Mouse (Mus musculus) right cerebral cortex, adult 18-20 months (tissue): ENCODE data around the gene Mib2.
"Not testable (repeated sequence)": the region's sequence is repeated elsewhere in the genome, so short reads cannot be mapped to it uniquely, and the experiment has no call there.

Experiments used
- DNase-seq: peaks from one replicate; pipeline ENCODE4 v3.0.0; 2022; ENCODE audit warnings: mixed read lengths

Mib2 gene

DNA sequence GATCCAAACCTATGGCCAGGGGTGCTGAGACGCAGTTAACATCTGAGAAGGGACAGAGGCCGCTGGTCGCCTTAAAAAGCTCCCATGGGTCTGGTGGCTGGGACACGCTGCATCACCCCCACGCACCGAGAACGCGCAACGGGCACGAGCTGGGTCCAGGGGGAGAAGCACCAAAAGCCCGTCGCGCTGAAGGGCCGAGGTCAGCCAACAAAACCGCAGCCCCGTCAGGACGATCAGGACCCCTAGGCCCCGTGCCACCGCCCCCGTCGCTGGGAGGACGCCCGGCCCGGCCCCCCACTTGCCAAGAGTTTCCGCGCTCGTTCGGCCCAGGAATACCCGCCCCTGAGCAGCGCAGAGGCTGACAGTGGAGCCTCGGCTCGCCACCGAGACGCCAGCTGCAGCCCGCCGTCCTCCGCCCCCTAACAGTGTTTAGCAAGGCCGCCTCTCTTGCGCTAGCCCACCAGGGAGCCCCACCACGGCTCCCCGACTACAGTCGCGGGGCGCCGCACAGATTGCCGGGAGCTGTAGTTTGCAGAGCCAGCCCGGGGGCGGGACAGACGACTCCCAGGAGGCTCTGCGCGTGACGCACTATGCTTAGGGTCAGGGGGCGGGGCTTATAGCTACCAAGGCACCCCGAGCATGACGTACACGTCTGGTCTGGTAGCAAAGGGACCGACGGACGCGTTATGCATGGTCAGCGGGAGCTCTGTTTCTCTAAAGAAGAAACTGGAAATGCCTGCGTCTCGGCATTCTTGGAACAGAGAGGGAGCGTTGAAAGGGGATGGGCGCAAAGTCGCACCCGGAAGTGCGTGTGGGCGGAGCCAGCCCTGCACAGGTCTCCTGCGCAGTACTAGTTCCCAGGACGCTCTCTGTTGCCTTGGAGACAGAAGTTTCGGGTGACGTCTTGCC, at the start of gene Mib2:
Gene Mib2 (minus strand): TSS at position 510 of the 909 bp plus-strand sequence.
- DNase-seq, result peak; percentile 98

DNA sequence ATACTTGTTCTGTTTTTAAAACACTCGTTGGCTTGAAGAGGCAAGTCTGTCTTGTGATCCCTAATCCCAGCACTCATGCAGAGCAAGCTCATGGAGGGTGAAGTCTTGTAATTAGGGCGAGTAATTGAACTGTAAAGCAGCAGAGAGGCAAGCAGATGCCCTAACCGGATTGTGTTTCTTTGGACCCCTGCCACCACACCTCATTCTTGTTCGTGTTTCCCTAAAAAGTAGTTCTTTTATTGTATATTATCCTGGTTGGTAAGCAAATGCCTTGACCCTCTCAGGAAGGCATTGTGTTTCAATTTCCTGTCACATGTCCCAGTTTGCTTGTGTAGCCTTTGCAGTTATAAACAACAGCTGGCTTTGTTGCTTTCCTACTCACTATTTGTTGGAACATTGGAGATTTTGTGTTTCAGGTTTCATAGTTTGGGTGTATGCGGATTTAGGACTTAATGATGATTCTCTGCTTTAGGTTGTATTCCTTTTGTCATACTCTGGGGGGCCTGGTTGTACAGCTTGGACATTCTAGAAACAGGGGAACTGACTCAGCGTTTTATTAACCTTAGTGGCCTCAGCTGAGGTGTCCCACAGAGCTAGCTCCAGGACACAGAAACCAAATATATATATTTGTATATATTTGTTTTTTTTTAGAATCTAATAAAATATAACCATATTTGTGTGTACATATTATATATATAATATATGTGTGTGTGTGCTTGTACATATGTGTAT, 41.7 kb upstream of the Mib2 start:
- no peak for DNase-seq

DNA sequence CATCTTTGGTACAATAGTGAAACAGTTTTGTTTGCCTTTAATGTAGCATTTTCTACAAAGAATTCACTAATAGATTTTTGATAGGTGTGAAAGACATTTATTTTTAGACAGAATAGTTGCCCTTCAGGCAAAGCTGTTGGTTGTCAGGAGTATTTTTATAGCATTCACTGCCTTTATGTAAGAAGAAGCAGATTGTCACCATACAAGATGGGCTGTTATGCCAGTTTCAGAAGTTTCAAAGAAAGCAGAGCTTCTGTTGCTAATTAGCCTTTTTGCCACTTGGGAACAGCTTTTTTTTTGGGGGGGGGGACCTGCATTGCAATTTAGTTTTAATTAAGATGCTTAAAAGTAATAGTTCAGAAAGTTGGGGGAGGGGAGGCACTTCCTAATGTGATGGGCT, 40.0 kb upstream of the Mib2 start:
- no peak for DNase-seq

DNA sequence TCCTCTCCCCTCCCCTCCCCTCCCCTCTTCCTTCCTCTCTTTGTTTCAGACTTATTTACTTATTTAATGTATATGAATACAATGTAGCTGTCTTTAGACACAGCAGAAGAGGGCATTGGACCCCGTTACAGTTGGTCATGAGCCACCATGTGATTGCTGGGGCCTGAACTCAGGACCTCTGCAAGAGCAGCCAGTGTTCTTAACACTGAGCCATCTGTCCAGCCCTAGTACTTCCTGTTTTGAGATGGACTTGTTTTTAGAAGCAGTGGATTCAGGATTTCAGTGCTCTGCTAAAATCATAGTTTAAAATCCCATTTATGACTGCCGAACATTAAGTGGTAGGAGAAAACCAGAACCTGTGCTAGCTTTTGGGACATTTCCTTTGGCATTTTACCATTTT, 39.6 kb upstream of the Mib2 start:
- no peak for DNase-seq

DNA sequence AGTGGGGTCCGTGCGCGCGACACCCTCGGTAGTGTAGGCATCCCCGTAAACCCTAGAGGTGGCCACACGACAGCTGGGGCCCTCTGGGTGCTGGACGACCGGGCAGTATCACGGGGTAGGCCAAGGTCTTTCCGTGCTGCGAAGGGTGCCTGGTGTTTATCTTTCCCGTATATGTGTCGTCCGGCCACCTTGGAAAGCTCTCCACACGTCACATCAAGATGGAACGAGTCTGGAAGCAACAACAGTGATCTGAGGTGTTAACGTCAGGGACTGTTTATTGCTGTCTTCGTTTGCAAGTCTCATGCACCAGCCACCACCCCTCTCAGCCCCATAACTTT, 36.6 kb upstream of the Mib2 start:
- DNase-seq, result no peak

DNA sequence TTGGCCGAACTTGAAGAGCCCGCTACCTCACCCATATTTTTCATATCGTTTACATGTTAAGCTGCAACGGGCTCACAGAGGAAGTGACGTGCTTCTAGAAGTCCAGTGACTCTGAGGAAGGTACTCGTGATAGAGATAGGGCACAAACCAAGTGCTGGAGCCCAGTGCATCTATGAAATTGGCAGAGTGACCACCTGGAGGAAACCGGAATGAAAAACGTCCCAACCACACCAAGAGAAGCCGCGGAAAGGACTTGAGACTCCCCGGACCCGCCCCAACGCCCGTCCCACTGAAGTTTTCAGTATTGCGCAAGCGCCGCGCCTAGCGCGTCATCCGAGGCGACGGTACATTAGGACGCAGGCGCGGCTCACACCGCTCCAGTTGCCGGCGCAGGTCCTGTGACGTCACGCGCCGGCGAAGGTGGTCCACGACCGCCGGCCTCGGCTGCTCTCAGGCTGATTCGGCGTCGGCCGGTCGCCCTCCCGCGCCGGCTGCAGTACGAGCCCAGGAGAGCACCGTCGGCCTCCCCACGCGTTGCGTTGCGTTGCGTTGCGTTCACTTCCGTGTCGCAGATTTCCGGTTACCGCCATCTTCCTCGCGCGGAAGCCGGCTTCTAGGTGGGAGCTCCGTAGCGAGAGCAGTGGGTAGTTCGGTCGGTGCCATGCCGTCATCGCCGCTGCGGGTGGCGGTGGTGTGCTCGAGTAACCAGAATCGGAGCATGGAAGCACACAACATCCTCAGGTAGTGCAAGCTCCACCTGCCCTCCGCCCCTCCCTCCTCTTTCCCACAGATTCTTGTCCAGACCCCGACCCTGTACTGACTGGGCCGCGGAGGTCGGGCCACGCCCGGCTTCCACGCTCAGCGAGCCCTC, 36.0 kb upstream of the Mib2 start, which contains the start of gene Ssu72:
Gene Ssu72 (plus strand): TSS at position 80 of the 871 bp plus-strand sequence.
- DNase-seq, result peak; percentile 95

DNA sequence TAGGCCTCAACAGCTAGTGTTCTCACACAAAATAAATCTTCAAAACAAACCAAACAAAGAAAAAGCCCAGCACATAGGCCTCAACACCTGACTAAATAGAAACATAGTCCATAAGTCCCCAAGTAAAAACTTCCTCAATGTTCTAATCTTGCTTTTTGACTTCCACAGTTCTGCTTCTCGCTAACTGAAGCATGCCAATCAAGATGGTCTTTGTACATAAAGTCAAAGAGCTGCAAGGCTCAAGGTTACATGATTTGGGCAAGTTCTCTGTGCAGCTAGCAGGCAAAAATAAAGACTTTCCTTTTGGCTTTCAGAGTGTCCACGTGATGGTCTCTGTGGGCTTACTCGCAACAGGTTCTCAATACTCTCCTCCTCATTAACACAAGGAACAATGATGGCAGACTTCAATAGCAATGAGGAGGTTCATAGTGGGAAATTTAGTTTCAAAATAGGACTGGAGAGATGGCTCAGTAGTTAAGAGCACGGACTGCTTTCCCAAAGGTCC, 34.5 kb upstream of the Mib2 start:
- DNase-seq, result no peak

DNA sequence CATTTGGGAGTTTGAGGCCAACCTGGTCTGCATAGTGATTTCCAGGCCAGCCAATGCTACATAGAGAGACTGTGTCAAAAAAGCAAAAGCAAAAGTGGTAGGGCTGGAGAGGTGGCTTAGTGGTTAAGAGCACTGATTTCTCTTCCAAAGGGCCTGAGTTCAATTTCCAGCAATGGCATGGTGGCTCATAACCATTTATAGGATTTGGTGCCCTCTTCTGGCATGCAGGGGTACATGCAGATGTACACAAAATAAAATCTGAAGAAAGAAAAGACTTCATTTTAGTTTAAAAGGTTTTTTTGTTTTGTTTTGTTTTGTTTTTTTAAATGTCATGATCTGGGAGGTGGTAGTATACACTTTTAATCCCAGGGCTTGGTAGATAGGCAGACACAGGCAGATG, 31.4 kb upstream of the Mib2 start:
- DNase-seq, result no peak

DNA sequence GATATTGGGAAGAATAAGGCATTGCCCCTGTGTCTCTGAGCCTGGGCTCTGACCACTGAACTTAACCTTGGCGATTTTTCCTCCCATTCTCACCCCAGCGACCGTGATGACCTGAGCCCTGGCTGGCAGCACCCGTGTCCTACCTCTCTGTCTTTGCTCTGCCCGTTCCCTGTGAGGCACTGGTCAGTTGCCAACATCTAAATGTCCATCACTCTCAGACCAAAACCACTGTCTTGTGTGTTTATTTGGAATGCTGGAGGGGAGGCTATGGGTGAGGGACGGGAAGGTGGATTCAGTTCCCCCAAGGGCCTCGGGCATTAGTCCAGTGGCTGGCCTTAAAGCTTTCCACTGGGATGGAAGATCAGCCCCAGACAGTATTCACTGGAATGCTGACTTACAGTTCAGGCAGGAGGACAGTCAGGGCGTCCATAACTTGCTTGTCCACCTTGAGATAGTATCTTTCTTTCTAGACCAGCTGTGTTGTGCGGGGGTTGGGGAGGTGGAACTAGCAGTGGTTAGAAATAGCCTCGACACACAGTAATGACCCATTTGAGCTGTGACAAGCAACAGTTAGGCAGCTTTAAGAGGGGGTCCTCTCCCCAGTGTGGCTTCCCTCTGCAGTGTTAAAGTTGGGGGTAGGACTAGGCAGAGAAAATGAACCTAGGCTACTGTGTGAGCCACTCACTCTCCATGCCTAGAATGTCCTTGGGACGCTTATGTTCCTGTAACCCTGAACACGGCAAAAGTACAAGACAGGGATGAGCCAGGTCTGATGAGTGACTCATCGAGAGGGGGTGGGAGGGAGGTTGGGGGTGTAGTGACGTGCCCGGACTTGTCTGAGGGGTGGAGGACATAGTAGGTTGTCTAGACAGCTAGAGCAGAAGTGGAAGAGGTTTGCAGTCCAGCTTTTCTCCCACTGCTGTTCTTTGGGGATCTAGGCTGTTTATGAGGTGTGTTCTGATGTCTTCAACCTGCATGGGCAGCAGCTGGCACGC, 27.6 kb upstream of the Mib2 start:
- DNase-seq, result peak; percentile 34

DNA sequence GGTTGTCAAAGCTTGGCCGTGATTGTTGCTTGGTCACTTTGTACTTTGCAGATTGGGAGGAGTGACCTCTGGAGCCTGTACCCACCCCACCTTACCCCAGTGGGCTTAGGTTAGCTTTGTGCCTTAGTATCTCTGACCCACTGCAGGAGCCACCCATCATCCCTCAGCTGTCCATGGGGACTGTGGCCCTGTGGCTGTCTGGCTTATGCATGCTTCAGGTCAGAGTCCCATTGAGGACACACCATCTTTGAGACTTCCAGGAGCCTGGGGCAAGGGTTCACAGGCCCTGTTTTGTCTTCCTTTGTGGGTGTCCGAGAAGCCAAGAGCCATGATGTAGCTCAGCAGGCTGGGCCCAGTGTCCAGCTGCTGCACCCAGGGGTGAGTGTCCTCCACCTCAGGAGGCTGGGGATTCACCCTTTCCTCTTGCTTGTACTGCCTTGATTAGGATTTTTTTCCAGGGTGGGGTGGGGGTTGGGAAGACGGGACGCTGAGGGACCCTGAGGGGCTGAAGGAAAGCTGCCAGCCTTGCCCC, 26.6 kb upstream of the Mib2 start:
- DNase-seq, result no peak

DNA sequence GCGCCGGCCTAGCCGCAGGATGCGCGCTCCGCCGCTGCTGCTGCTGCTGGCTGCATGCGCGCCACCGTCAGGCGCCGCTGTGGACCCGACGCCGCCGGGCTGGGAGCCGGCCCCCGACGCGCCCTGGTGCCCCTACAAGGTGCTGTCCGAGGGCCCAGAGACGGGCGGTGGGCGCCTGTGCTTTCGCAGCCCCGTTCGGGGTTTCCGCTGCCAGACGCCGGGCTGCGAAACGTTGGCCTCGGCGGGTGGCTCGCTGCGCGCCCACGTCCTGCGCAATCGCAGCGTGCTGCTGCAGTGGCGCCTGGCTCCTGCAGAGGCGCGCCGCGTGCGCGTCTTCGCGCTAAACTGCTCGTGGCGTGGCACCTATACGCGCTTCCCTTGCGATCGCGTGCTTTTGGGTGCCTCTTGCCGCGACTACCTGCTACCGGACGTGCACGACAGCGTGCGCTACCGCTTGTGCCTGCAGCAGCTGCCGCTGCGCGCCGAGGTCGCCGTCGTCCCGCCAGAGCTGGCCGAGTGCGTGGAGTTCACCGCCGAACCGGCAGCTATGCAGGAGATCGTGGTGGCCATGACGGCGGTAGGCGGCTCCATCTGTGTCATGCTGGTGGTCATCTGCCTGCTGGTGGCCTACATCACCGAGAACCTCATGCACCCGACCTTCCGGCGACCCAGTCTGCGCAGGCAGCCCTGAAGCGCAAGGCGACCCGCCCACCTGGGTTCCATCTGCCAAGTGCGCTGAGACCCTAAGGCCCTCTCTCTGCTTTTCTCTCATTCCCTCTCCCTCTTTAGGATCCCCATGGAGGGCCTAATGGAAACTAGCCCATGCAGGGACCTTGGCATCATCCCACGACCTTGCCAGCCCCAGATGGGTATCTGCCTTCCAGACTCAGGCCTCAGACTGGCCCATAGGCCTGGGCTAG, 25.7 kb upstream of the Mib2 start:
- DNase-seq, result peak; percentile 87

DNA sequence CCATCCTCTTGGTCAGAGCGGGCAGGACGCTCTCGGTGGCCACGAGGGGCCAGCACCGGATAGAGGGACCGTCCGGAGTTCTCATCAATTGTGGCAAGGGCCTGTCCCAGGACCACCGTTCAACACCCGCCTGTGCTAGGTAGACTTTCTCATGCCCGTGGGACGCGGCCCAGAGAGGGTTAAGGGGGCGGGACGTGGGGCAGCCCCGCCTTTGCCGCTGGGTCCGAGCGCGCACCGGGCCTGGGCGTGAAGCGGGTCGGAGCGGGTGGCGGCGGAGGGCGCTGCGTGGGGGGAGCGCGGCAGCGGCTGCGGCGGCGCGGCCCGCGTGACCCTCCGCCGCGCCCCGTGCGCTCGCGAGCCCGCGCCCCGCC, 25.1 kb upstream of the Mib2 start, which contains the start of gene Fndc10:
Gene Fndc10 (plus strand): TSS at position 232 of the 371 bp plus-strand sequence.
- peak; percentile 86 for DNase-seq

DNA sequence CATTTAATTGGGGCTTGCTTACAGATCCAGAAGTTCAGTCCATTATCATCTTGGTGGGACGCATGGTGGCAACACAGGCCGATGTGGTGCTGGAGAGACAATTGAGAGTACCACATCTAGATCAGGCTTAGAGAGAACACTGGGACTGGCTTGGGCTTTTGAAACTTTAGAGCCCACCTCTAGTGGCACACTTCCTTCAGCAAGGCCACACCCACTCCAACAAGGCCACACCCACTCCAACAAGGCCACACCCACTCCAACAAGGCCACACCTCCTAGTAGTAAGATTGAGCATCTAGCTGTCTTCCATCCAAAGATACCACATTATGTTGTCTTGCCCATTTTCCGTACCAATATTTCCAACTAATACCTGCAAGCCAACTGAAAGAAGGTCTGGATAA, 23.4 kb upstream of the Mib2 start:
- no peak for DNase-seq

DNA sequence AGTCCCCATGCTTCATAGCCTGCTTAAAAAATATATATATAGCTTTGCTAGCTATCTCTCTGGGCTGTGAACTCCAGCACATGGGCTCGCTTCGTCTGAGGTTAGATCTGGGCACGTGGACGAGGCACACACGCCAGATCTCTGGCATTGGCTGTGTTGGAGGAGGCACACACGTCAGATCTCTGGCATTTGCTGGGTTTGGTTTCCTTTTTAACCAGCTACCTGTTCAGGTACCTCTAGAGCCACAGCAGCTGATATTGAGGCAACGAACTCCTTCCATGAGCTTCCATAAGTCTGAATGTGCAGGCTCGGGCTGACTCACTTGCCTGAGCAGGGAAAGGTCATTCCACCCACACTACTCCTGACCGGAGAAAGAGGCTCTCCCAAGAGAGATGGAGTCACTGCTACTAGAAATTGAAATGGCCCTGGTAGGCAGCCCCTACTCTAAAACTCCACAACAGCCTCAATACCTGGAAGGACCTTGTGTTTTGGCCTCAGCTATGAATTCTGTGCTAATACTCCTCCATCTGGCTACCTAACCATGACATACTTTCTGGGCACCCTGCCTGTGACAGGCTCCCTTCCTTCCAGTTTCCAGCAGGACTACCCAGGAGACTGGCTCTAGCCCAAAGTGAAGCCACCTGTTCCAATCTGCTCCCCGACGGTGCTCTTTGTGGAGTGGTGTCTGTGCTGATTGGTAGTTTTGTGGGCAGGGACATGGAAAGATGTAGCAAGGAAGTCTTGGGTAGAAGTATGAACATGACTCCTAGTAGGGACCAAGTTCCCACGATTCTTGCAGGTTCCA, 21.8 kb upstream of the Mib2 start:
- no peak for DNase-seq

DNA sequence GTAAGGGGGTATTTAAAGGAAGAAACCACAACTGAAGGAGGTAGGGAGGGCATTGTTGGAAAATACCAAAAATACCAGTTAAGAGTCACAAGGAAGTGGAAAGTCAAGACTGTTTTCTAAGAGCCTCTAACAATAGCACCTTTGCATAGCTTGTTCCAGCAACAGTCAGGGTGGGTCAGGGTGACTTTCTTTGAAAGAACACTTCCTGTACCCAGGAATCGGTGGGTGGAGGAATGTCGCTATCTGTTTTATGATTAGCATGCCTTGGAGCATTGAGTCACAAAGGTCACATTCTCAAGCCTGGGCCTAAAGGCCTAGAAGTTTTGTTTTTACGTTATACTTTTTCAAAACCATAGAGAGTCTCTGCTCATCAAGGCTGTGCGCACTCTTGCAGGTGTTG, 18.8 kb upstream of the Mib2 start:
- not testable (repeated sequence) for DNase-seq

DNA sequence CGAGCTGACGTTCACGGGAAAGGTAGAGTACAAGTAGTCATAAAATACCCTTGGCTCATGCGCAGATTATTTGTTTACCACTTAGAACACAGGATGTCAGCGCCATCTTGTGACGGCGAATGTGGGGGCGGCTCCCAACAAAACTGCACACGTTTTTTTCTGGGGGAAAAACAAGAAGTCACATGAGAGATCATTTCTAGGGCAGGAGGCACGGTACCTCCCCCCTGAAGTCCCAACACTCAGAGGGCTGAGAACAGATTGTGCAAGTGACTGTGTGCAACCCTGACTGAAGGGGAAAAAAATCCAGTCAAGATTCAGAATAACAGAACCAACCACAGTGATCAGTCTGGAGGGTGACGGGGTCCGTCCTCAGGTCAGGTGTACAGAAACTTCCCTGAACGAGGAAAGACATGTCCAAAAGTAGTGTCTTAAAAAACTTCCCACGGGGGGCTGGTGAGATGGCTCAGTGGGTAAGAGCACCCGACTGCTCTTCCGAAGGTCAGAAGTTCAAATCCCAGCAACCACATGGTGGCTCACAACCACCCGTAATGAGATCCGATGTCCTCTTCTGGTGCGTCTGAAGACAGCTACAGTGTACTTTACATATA, 14.8 kb upstream of the Mib2 start:
- not testable (repeated sequence) for DNase-seq

DNA sequence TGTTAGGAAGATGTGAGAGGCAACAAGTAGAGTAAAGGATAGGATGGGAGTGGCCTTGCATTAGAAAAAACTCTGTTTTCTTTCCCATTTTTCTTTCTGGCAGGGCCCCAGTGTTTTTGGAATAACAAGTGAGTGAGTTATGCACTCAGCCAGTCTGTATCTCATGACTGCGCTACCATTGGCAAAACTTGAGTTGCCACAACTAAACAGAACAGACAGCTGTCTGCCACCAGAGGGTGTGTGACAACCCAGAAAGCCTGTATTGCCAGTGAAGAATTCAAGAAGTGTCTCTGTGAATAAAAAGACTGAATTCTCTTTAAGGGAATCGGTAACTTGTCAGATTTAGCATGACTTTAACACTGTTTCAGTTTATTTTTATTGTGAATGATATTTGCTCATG, 7.0 kb upstream of the Mib2 start:
- no peak for DNase-seq

DNA sequence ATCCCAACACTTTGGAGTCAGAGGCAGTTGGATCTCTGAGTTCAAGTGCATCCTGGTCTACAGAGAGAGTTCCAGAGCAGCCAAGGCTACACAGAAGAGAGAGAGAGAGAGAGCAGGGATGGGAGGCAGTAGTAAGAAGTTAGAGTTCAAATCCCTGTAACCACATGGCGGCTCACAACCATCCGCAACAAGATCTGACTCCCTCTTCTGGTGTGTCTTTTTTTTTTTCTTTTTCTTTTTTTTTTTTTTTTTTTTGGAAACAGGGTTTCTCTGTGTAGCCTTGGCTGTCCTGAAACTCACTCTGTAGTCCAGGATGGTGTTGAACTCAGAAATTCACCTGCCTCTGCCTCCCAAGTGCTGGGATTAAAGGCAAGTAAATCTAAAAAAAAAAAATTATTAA, 3.1 kb upstream of the Mib2 start:
- DNase-seq, result no peak

DNA sequence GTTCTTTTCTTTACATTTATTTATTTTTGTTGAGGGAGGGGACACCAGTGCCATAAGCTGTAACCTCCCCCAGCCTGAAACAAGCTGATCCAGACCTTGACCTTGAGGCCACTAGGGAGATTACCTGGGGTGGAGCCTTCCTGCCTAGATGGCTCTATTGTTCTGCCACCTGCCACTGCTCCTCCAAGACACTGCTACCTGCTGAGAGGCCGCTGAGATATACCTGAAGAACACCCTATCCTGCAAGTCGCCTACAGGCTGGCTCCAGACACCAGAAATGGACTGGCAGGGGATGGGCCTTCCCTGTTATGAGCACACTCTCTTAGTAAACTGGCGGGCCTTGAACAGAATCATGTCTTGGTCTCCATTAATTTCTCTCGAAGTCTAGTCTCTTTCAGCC, 1.2 kb upstream of the Mib2 start:
- not testable (repeated sequence) for DNase-seq
